Mouse (Mus musculus): ENCODE results near the gene Trak1. TPM values are rescaled to one million over a fixed set of nuclear protein-coding genes. Genes with fewer than 3 reads are reported as not detected.

Gene Trak1
- polyA plus RNA-seq, 1 experiment = 42.4 TPM

GRCm38 (mm10) chr9:121405088-121405681 is 107.9 kb downstream of the Trak1 start:
- no peak for TF ChIP-seq GATA1 (IDR thresholded peaks at IDR 0.05; ENCODE audit: low read length)

- TF ChIP-seq GATA1 (IDR thresholded peaks at IDR 0.05; ENCODE audit: low read length) = no peak
Measured at GRCm38 (mm10) chr9:121405792-121406191, 108.5 kb downstream of the Trak1 start.

GRCm38 (mm10) chr9:121414237-121414636 is 116.9 kb downstream of the Trak1 start:
- no peak for TF ChIP-seq GATA1 (IDR thresholded peaks at IDR 0.05; ENCODE audit: low read length)

GRCm38 (mm10) chr9:121415626-121416241 is 118.4 kb downstream of the Trak1 start:
- no peak for TF ChIP-seq GATA1 (IDR thresholded peaks at IDR 0.05; ENCODE audit: low read length)

- TF ChIP-seq GATA1 (IDR thresholded peaks at IDR 0.05; ENCODE audit: low read length) = no peak
Measured at GRCm38 (mm10) chr9:121416460-121416859, 119.2 kb downstream of the Trak1 start.

GRCm38 (mm10) chr9:121416872-121417637 is 119.8 kb downstream of the Trak1 start:
- no peak for TF ChIP-seq GATA1 (IDR thresholded peaks at IDR 0.05; ENCODE audit: low read length)

- TF ChIP-seq GATA1 (IDR thresholded peaks at IDR 0.05; ENCODE audit: low read length) = no peak
Measured at GRCm38 (mm10) chr9:121419011-121419410, 121.7 kb downstream of the Trak1 start.

GRCm38 (mm10) chr9:121419573-121419972 is 122.3 kb downstream of the Trak1 start:
- no peak for TF ChIP-seq GATA1 (IDR thresholded peaks at IDR 0.05; ENCODE audit: low read length)

- TF ChIP-seq GATA1 (IDR thresholded peaks at IDR 0.05; ENCODE audit: low read length) = no peak
Measured at GRCm38 (mm10) chr9:121420817-121421216, 123.5 kb downstream of the Trak1 start.

GRCm38 (mm10) chr9:121422402-121422801 is 125.1 kb downstream of the Trak1 start:
- TF ChIP-seq GATA1 (IDR thresholded peaks at IDR 0.05; ENCODE audit: low read length) = no peak

- no peak for TF ChIP-seq GATA1 (IDR thresholded peaks at IDR 0.05; ENCODE audit: low read length)
Measured at GRCm38 (mm10) chr9:121423621-121424020, 126.3 kb downstream of the Trak1 start.

GRCm38 (mm10) chr9:121424281-121425164 is 127.2 kb downstream of the Trak1 start:
- no peak for TF ChIP-seq GATA1 (IDR thresholded peaks at IDR 0.05; ENCODE audit: low read length)

- TF ChIP-seq GATA1 (IDR thresholded peaks at IDR 0.05; ENCODE audit: low read length) = peak; percentile 92
Measured at GRCm38 (mm10) chr9:121426451-121426850, 129.1 kb downstream of the Trak1 start.

GRCm38 (mm10) chr9:121426902-121427301 is 129.6 kb downstream of the Trak1 start:
- no peak for TF ChIP-seq GATA1 (IDR thresholded peaks at IDR 0.05; ENCODE audit: low read length)

GRCm38 (mm10) chr9:121429592-121429991 is 132.3 kb downstream of the Trak1 start:
- TF ChIP-seq GATA1 (IDR thresholded peaks at IDR 0.05; ENCODE audit: low read length) = no peak

- TF ChIP-seq GATA1 (IDR thresholded peaks at IDR 0.05; ENCODE audit: low read length) = no peak
Measured at GRCm38 (mm10) chr9:121430379-121430778, 133.1 kb downstream of the Trak1 start.
